Mouse (Mus musculus): Measurements from ENCODE around the gene Pigp. TPM values are rescaled to one million over a fixed set of nuclear protein-coding genes. Genes with fewer than 3 reads are reported as not detected.

The Pigp gene
- polyA plus RNA-seq (2015; fragmentation: Nextera tagmentation; extraction: Ambion mirVana): 108 and 122 TPM in 2 replicates

GRCm38 (mm10) chr16:94371301-94371931 is at the start of gene Pigp:
TSS of gene Pigp (minus strand) at chr16:94371842.
- peak within 1 kb of the TSS; percentile 100 for H3K27ac ChIP-seq (ENCODE audit: low read depth, low read length)
- no peaks in the 10 kb centered on the region for H3K36me3 ChIP-seq (ENCODE audit: control insufficient read depth, insufficient read depth, low read length)
- under 1% methylated on average over 33 of the region's 43 CpGs for WGBS
- peak within 1 kb of the TSS; percentile 89 for H3K4me3 ChIP-seq (ENCODE audit: low read length)
- no peaks in the 10 kb centered on the region for H3K27me3 ChIP-seq (replicated peaks; ENCODE audit: control insufficient read depth, insufficient read depth, low read length)
- peak within 1 kb of the TSS; percentile 48 for H3K4me2 ChIP-seq (ENCODE audit: low read length)
- peaks cover 33% of the 10 kb centered on the region for H3K4me1 ChIP-seq (ENCODE audit: control insufficient read depth, insufficient read depth, low read depth, low read length)
- ATAC-seq: peak; percentile 90
- H3K9ac ChIP-seq (ENCODE audit: low read depth, low read length): peak within 1 kb of the TSS; percentile 100
- H3K9me3 ChIP-seq (ENCODE audit: control insufficient read depth, low read length): no peaks in the 10 kb centered on the region

GRCm38 (mm10) chr16:94420498-94420897 is 48.9 kb upstream of the Pigp start:
- no peak overlapping the region for H3K4me3 ChIP-seq (ENCODE audit: low read length)
- H3K9ac ChIP-seq (ENCODE audit: low read depth, low read length): no peak overlapping the region
- no peak for ATAC-seq
- 98% methylated on average over 3 of the region's 3 CpGs for WGBS
- H3K4me1 ChIP-seq (ENCODE audit: control insufficient read depth, insufficient read depth, low read depth, low read length): no peaks in the 10 kb centered on the region
- no peak overlapping the region for H3K27ac ChIP-seq (ENCODE audit: low read depth, low read length)
- H3K27me3 ChIP-seq (replicated peaks; ENCODE audit: control insufficient read depth, insufficient read depth, low read length): no peaks in the 10 kb centered on the region
- H3K36me3 ChIP-seq (ENCODE audit: control insufficient read depth, insufficient read depth, low read length): peaks cover 59% of the 10 kb centered on the region
- no peaks in the 10 kb centered on the region for H3K9me3 ChIP-seq (ENCODE audit: control insufficient read depth, low read length)
- H3K4me2 ChIP-seq (ENCODE audit: low read length): no peak overlapping the region

DNA sequence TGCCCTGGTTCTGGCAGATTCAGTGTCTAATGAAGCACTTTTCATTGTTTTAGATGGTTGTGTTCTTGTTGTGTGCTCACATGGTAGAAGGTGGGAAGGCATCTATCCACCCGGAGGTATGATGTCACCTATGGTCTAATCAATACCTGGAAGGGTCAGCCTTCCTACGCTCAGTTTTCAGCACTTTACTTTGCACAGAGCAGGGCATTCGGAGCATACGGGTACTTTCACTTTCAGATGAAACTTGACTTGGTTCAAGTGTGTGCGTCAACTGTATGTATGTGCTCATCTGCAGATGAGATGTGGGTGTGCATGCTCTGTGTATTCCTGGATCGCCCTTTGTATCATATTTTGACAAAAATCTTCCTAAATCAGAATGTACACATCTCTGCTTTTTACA is 42.5 kb upstream of the Pigp start:
- no peaks in the 10 kb centered on the region for H3K27me3 ChIP-seq (replicated peaks; ENCODE audit: control insufficient read depth, insufficient read depth, low read length)
- no peak overlapping the region for H3K4me3 ChIP-seq (ENCODE audit: low read length)
- 92% methylated on average over 6 of the region's 6 CpGs for WGBS
- no peaks in the 10 kb centered on the region for H3K4me1 ChIP-seq (ENCODE audit: control insufficient read depth, insufficient read depth, low read depth, low read length)
- peaks cover 25% of the 10 kb centered on the region for H3K36me3 ChIP-seq (ENCODE audit: control insufficient read depth, insufficient read depth, low read length)
- no peak overlapping the region for H3K9ac ChIP-seq (ENCODE audit: low read depth, low read length)
- no peak overlapping the region for H3K27ac ChIP-seq (ENCODE audit: low read depth, low read length)
- no peak overlapping the region for H3K4me2 ChIP-seq (ENCODE audit: low read length)
- ATAC-seq: no peak
- no peaks in the 10 kb centered on the region for H3K9me3 ChIP-seq (ENCODE audit: control insufficient read depth, low read length)

- Histone ChIP-seq H3K4me2 (ENCODE audit: low read length) (no peak overlapping the region), H3K4me3 (ENCODE audit: low read length) (no peak overlapping the region), H3K9ac (ENCODE audit: low read depth, low read length) (no peak overlapping the region), H3K27me3 (replicated peaks; ENCODE audit: control insufficient read depth, insufficient read depth, low read length) (no peaks in the 10 kb centered on the region), H3K9me3 (ENCODE audit: control insufficient read depth, low read length) (no peaks in the 10 kb centered on the region), H3K36me3 (ENCODE audit: control insufficient read depth, insufficient read depth, low read length) (peaks cover 17% of the 10 kb centered on the region), H3K27ac (ENCODE audit: low read depth, low read length) (no peak overlapping the region), H3K4me1 (ENCODE audit: control insufficient read depth, insufficient read depth, low read depth, low read length) (no peaks in the 10 kb centered on the region)
- peak; percentile 64 for ATAC-seq
- 84% methylated on average over 4 of the region's 4 CpGs for WGBS
These were observed 41.1 kb upstream of the Pigp start for GRCm38 (mm10) chr16:94412760-94413159.

GRCm38 (mm10) chr16:94412198-94412597 is 40.6 kb upstream of the Pigp start:
- peaks cover 14% of the 10 kb centered on the region for H3K36me3 ChIP-seq (ENCODE audit: control insufficient read depth, insufficient read depth, low read length)
- H3K4me3 ChIP-seq (ENCODE audit: low read length): no peak overlapping the region
- 98% methylated on average over 2 of the region's 2 CpGs for WGBS
- H3K4me2 ChIP-seq (ENCODE audit: low read length): no peak overlapping the region
- H3K27me3 ChIP-seq (replicated peaks; ENCODE audit: control insufficient read depth, insufficient read depth, low read length): no peaks in the 10 kb centered on the region
- H3K4me1 ChIP-seq (ENCODE audit: control insufficient read depth, insufficient read depth, low read depth, low read length): no peaks in the 10 kb centered on the region
- no peaks in the 10 kb centered on the region for H3K9me3 ChIP-seq (ENCODE audit: control insufficient read depth, low read length)
- no peak for ATAC-seq
- H3K9ac ChIP-seq (ENCODE audit: low read depth, low read length): no peak overlapping the region
- no peak overlapping the region for H3K27ac ChIP-seq (ENCODE audit: low read depth, low read length)

DNA sequence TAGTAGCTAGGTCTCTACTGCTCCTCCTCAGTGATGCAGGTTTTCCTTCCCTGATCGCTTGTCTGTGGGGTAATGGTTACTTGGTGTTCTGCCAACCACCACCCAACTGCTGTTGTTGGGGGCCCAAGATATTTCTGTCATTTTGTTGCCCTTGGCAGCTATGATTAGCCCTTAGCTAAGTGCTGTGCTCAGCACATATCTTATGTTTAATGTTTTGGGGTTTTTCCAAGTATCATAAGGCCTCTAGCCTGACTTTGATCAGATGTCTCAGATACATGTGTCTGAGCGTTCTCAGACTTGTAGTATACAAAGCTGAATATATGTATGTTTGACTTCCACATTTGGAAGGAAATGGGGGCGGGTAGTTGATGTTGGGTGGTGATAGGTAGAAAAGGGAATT is 39.6 kb upstream of the Pigp start:
- WGBS: 76% methylated on average over 3 of the region's 3 CpGs
- H3K36me3 ChIP-seq (ENCODE audit: control insufficient read depth, insufficient read depth, low read length): peaks cover 10% of the 10 kb centered on the region
- H3K27me3 ChIP-seq (replicated peaks; ENCODE audit: control insufficient read depth, insufficient read depth, low read length): no peaks in the 10 kb centered on the region
- H3K4me1 ChIP-seq (ENCODE audit: control insufficient read depth, insufficient read depth, low read depth, low read length): no peaks in the 10 kb centered on the region
- 0 out of 2 replicates have a peak, but pooled peaks have one; percentile 25 for ATAC-seq
- H3K4me2 ChIP-seq (ENCODE audit: low read length): no peak overlapping the region
- no peaks in the 10 kb centered on the region for H3K9me3 ChIP-seq (ENCODE audit: control insufficient read depth, low read length)
- H3K9ac ChIP-seq (ENCODE audit: low read depth, low read length): no peak overlapping the region
- no peak overlapping the region for H3K4me3 ChIP-seq (ENCODE audit: low read length)
- H3K27ac ChIP-seq (ENCODE audit: low read depth, low read length): no peak overlapping the region

- H3K27ac ChIP-seq (ENCODE audit: low read depth, low read length): no peak overlapping the region
- no peaks in the 10 kb centered on the region for H3K27me3 ChIP-seq (replicated peaks; ENCODE audit: control insufficient read depth, insufficient read depth, low read length)
- WGBS: 91% methylated on average over 4 of the region's 4 CpGs
- ATAC-seq: no peak
- H3K4me1 ChIP-seq (ENCODE audit: control insufficient read depth, insufficient read depth, low read depth, low read length): no peaks in the 10 kb centered on the region
- peaks cover 14% of the 10 kb centered on the region for H3K36me3 ChIP-seq (ENCODE audit: control insufficient read depth, insufficient read depth, low read length)
- H3K4me2 ChIP-seq (ENCODE audit: low read length): no peak overlapping the region
- H3K4me3 ChIP-seq (ENCODE audit: low read length): no peak overlapping the region
- no peak overlapping the region for H3K9ac ChIP-seq (ENCODE audit: low read depth, low read length)
- no peaks in the 10 kb centered on the region for H3K9me3 ChIP-seq (ENCODE audit: control insufficient read depth, low read length)
These were observed 30.5 kb upstream of the Pigp start for GRCm38 (mm10) chr16:94402185-94402584.

- Histone ChIP-seq H3K9ac (ENCODE audit: low read depth, low read length) (no peak overlapping the region), H3K4me2 (ENCODE audit: low read length) (no peak overlapping the region), H3K4me1 (ENCODE audit: control insufficient read depth, insufficient read depth, low read depth, low read length) (no peaks in the 10 kb centered on the region), H3K4me3 (ENCODE audit: low read length) (no peak overlapping the region), H3K9me3 (ENCODE audit: control insufficient read depth, low read length) (no peaks in the 10 kb centered on the region), H3K36me3 (ENCODE audit: control insufficient read depth, insufficient read depth, low read length) (peaks cover 16% of the 10 kb centered on the region), H3K27ac (ENCODE audit: low read depth, low read length) (no peak overlapping the region), H3K27me3 (replicated peaks; ENCODE audit: control insufficient read depth, insufficient read depth, low read length) (no peaks in the 10 kb centered on the region)
- WGBS: 53% methylated on average over 2 of the region's 2 CpGs
- no peak for ATAC-seq
These were observed 30.0 kb upstream of the Pigp start for GRCm38 (mm10) chr16:94401636-94402035.

- Histone ChIP-seq H3K36me3 (ENCODE audit: control insufficient read depth, insufficient read depth, low read length) (peaks cover 14% of the 10 kb centered on the region), H3K4me3 (ENCODE audit: low read length) (no peak overlapping the region), H3K9me3 (ENCODE audit: control insufficient read depth, low read length) (no peaks in the 10 kb centered on the region), H3K9ac (ENCODE audit: low read depth, low read length) (no peak overlapping the region), H3K4me1 (ENCODE audit: control insufficient read depth, insufficient read depth, low read depth, low read length) (no peaks in the 10 kb centered on the region), H3K27me3 (replicated peaks; ENCODE audit: control insufficient read depth, insufficient read depth, low read length) (no peaks in the 10 kb centered on the region), H3K4me2 (ENCODE audit: low read length) (no peak overlapping the region), H3K27ac (ENCODE audit: low read depth, low read length) (no peak overlapping the region)
- WGBS: 90% methylated on average over 2 of the region's 2 CpGs
- no peak for ATAC-seq
These were observed 27.5 kb upstream of the Pigp start for GRCm38 (mm10) chr16:94399141-94399540.
